In genomic region chr15:103034043-103034806, GRCm38 (mm10) we compare ENCODE assay signal across 8 mouse cellular contexts. TPM values are rescaled to one million over a fixed set of nuclear protein-coding genes. Genes with fewer than 3 reads are reported as not detected.
A peak's percentile ranks its signal among the peaks of the same experiment; 100 is the strongest.
DNase-seq lines count a peak whose midpoint lies in the region; ATAC-seq and TF ChIP-seq lines count a peak whose summit lies in the region.

No protein-coding gene starts in this region.

- peaks cover 92% of the 10 kb centered on the region for H3K27me3 ChIP-seq in heart, embryonic 12.5 days (replicated peaks)

- no peak for DNase-seq in heart, adult 18-20 months
- no peak for DNase-seq in ES-E14 (ENCODE audit: low read depth, low spot score)
- DNase-seq in urinary bladder, postnatal 4 days (ENCODE audit: low spot score in 2 of 2), result no peak
- no peak for DNase-seq in cerebellum, adult 8-10 months
- DNase-seq in gastrocnemius, postnatal 25 days, result no peak

- ATAC-seq in heart, embryonic 12.5 days (ENCODE audit: insufficient number of reproducible peaks, low FRiP score), result no peak
- peak; percentile 56 for ATAC-seq in granulocyte monocyte progenitor cell, adult 5-6 weeks (replicated peaks; ENCODE audit: poor library complexity, severe bottlenecking)
- 0 out of 2 replicates have a peak, but pooled peaks have one; percentile 42 for ATAC-seq in megakaryocyte progenitor cell, adult 5-6 weeks (replicated peaks; ENCODE audit: poor library complexity)

- WGBS in heart, embryonic 12.5 days, result under 1% methylated on average over 24 of the region's 24 CpGs

- H3K4me1 ChIP-seq in heart, embryonic 12.5 days (replicated peaks), result peaks cover 10% of the 10 kb centered on the region; the same call in 1 of the 2 replicates
- H3K4me1 ChIP-seq in ES-E14 (ENCODE audit: control insufficient read depth in 2 of 2, insufficient read depth in 2 of 2, low read length in 2 of 2, poor library complexity in 1 of 2), result 0 out of 4 replicates have a peak, but pooled peaks cover 0 to 2% of the 10 kb centered on the region in 2 experiments

- no peaks in the 10 kb centered on the region for H3K9me3 ChIP-seq in heart, embryonic 12.5 days (replicated peaks)
- H3K9me3 ChIP-seq in ES-E14 (ENCODE audit: control insufficient read depth, insufficient read depth, low read depth, low read length), result no peaks in the 10 kb centered on the region

- H3K4me3 ChIP-seq in heart, embryonic 12.5 days, result peak overlapping the region; percentile 36
- peak overlapping the region; percentile 45 to 57 for H3K4me3 ChIP-seq in ES-E14 (ENCODE audit: insufficient read depth in 1 of 2, low read depth in 1 of 2, low read length in 2 of 2, poor library complexity in 1 of 2, severe bottlenecking in 1 of 2)

- no peaks in the 10 kb centered on the region for H3K36me3 ChIP-seq in heart, embryonic 12.5 days
- H3K36me3 ChIP-seq in ES-E14 (ENCODE audit: control insufficient read depth, insufficient read depth, low read length, poor library complexity, severe bottlenecking), result no peaks in the 10 kb centered on the region

- peak overlapping the region; percentile 60 for H3K4me2 ChIP-seq in heart, embryonic 12.5 days

- H3K27ac ChIP-seq in heart, embryonic 12.5 days (ENCODE audit: poor library complexity, severe bottlenecking), result no peak overlapping the region
- no peak overlapping the region for H3K27ac ChIP-seq in ES-E14 (ENCODE audit: insufficient read depth, low read depth, low read length, poor library complexity, severe bottlenecking)

- H3K9ac ChIP-seq in heart, embryonic 12.5 days, result no peak overlapping the region
- H3K9ac ChIP-seq in ES-E14 (ENCODE audit: insufficient read depth, low read depth, low read length, poor library complexity, severe bottlenecking), result peak overlapping the region; percentile 9; the same call in 1 of the 2 replicates

- in situ Hi-C loops in ES-E14 (cut with MboI; ENCODE audit: low sequenced_read_pairs in 2 of 2, unreplicated experiment in 2 of 2), result no loop called here

TF ChIP-seq in ES-E14, 5 proteins besides CTCF, POLR2A, EP300 and RAD21:
- TF ChIP-seq CHD2 (IDR thresholded peaks at IDR 0.05; ENCODE audit: low read depth, low read length) (no peak), MAFK (IDR thresholded peaks at IDR 0.05; ENCODE audit: insufficient read depth, low read depth, low read length) (no peak), ZNF384 (IDR thresholded peaks at IDR 0.05; ENCODE audit: low read depth, low read length) (no peak), ZC3H11A (IDR thresholded peaks at IDR 0.05; ENCODE audit: borderline replicate concordance, low read depth, low read length) (no peak)
TF ChIP-seq in ES-E14: peak in this region for 0.

RNA-seq across cellular contexts. Expression of gene Hoxc4, which starts 15.5 kb away (rescaled TPM):
- 0.57 and 0.76 TPM in 2 replicates for polyA plus RNA-seq in heart, embryonic 12.5 days (2016; fragmentation: Nextera tagmentation; extraction: Ambion mirVana)
- under 1 TPM in 1 of 2 experiments, not detected in 1; 0.23 TPM for total RNA-seq in heart, adult 18-20 months (2021)
- 0.31 TPM in 1 of 2 replicates, not detected in the other for total RNA-seq in ES-E14 (2012; rRNA removed)
- total RNA-seq in granulocyte monocyte progenitor cell, adult 5-6 weeks (2014; fragmentation: Nextera tagmentation), result not detected in 2 replicates
- total RNA-seq in granulocyte monocyte progenitor cell, adult 5-6 weeks (2017), result not detected in 2 replicates
- total RNA-seq in megakaryocyte progenitor cell, adult 5-6 weeks (2015), result not detected in 2 replicates
- total RNA-seq in megakaryocyte progenitor cell, adult 5-6 weeks (2017), result not detected in 2 replicates
- total RNA-seq in gastrocnemius, postnatal 25 days (2021), result 1 to 10 TPM; 3.8 to 4.1 TPM

RNA-seq across cellular contexts. Expression of gene Hoxc6, which starts 36.2 kb away (rescaled TPM):
- 0.18 and 0.82 TPM in 2 replicates for polyA plus RNA-seq in heart, embryonic 12.5 days (2016; fragmentation: Nextera tagmentation; extraction: Ambion mirVana)
- total RNA-seq in heart, adult 18-20 months (2021), result under 1 TPM in 1 of 2 experiments, not detected in 1; 0.18 TPM
- 0.32 and 0.58 TPM in 2 replicates for total RNA-seq in ES-E14 (2012; rRNA removed)
- not detected in 2 replicates for total RNA-seq in granulocyte monocyte progenitor cell, adult 5-6 weeks (2014; fragmentation: Nextera tagmentation)
- total RNA-seq in granulocyte monocyte progenitor cell, adult 5-6 weeks (2017), result not detected in 2 replicates
- not detected in 2 replicates for total RNA-seq in megakaryocyte progenitor cell, adult 5-6 weeks (2015)
- not detected in 2 replicates for total RNA-seq in megakaryocyte progenitor cell, adult 5-6 weeks (2017)
- 1 to 10 TPM; 5.3 to 8.1 TPM for total RNA-seq in gastrocnemius, postnatal 25 days (2021)

RNA-seq across cellular contexts. Expression of gene Hoxc8, which starts 43.8 kb away (rescaled TPM):
- polyA plus RNA-seq in heart, embryonic 12.5 days (2016; fragmentation: Nextera tagmentation; extraction: Ambion mirVana), result 0.11 TPM in 1 of 2 replicates, not detected in the other
- not detected for total RNA-seq in heart, adult 18-20 months (2021)
- total RNA-seq in ES-E14 (2012; rRNA removed), result 0.22 TPM in 1 of 2 replicates, not detected in the other
- total RNA-seq in granulocyte monocyte progenitor cell, adult 5-6 weeks (2014; fragmentation: Nextera tagmentation), result not detected in 2 replicates
- total RNA-seq in granulocyte monocyte progenitor cell, adult 5-6 weeks (2017), result not detected in 2 replicates
- total RNA-seq in megakaryocyte progenitor cell, adult 5-6 weeks (2015), result not detected in 2 replicates
- total RNA-seq in megakaryocyte progenitor cell, adult 5-6 weeks (2017), result not detected in 2 replicates
- 1 to 10 TPM; 1.3 to 1.6 TPM for total RNA-seq in gastrocnemius, postnatal 25 days (2021)

RNA-seq across cellular contexts. Expression of gene Hoxc9, which starts 58.0 kb away (rescaled TPM):
- not detected in 2 replicates for polyA plus RNA-seq in heart, embryonic 12.5 days (2016; fragmentation: Nextera tagmentation; extraction: Ambion mirVana)
- not detected for total RNA-seq in heart, adult 18-20 months (2021)
- 0.54 TPM in 1 of 2 replicates, not detected in the other for total RNA-seq in ES-E14 (2012; rRNA removed)
- not detected in 2 replicates for total RNA-seq in granulocyte monocyte progenitor cell, adult 5-6 weeks (2014; fragmentation: Nextera tagmentation)
- total RNA-seq in granulocyte monocyte progenitor cell, adult 5-6 weeks (2017), result not detected in 2 replicates
- not detected in 2 replicates for total RNA-seq in megakaryocyte progenitor cell, adult 5-6 weeks (2015)
- not detected in 2 replicates for total RNA-seq in megakaryocyte progenitor cell, adult 5-6 weeks (2017)
- 1 to 10 TPM; 4.6 to 6.5 TPM for total RNA-seq in gastrocnemius, postnatal 25 days (2021)
